Mouse (Mus musculus) layer of hippocampus, adult 9-10 months (tissue): ENCODE measurements at regions not wholly inside any gene's neighbourhood (a gene's known extent, or its start where the extent isn't known, plus 50 kb on each side); places are given as distances from the start of the nearest gene placed in this dataset.

Experiments used
- DNase-seq: peaks from one replicate; pipeline ENCODE4 v3.0.0; 2022; ENCODE audit warnings: low spot score

GRCm38 (mm10) chr17:84107946-84108686 is 79.6 kb downstream of the Zfp36l2 start:
- DNase-seq: no peak

- DNase-seq: no peak
Observed at GRCm38 (mm10) chr17:84107497-84107896, 80.2 kb downstream of the Zfp36l2 start.

GRCm38 (mm10) chr17:84104242-84104641 is 83.5 kb downstream of the Zfp36l2 start:
- no peak for DNase-seq

- no peak for DNase-seq
Observed at GRCm38 (mm10) chr17:84103344-84103743, 84.4 kb downstream of the Zfp36l2 start.

- DNase-seq: no peak
Observed at GRCm38 (mm10) chr17:84101652-84102051, 86.1 kb downstream of the Zfp36l2 start.

- no peak for DNase-seq
Observed at GRCm38 (mm10) chr17:84100523-84100922, 87.2 kb downstream of the Zfp36l2 start.

GRCm38 (mm10) chr17:84099737-84100136 is 88.0 kb downstream of the Zfp36l2 start:
- no peak for DNase-seq

GRCm38 (mm10) chr17:84097871-84098430 is 89.8 kb downstream of the Zfp36l2 start:
- no peak for DNase-seq

- no peak for DNase-seq
Observed at GRCm38 (mm10) chr17:84097286-84097685, 90.5 kb downstream of the Zfp36l2 start.

- no peak for DNase-seq
Observed at GRCm38 (mm10) chr17:84096345-84097260, 91.1 kb downstream of the Zfp36l2 start.

GRCm38 (mm10) chr17:84095829-84096228 is 91.9 kb downstream of the Zfp36l2 start:
- no peak for DNase-seq

- DNase-seq: no peak
Observed at GRCm38 (mm10) chr17:84095089-84095488, 92.7 kb downstream of the Zfp36l2 start.

GRCm38 (mm10) chr17:84086394-84086793 is 101.4 kb downstream of the Zfp36l2 start:
- DNase-seq: no peak

- no peak for DNase-seq
Observed at GRCm38 (mm10) chr17:84085721-84086120, 102.0 kb downstream of the Zfp36l2 start.

- no peak for DNase-seq
Observed at GRCm38 (mm10) chr17:84085232-84085631, 102.5 kb downstream of the Zfp36l2 start.

GRCm38 (mm10) chr17:84083307-84084263 is 104.2 kb downstream of the Zfp36l2 start:
- DNase-seq: no peak

- DNase-seq: no peak
Observed at GRCm38 (mm10) chr17:84082571-84082970, 105.2 kb downstream of the Zfp36l2 start.

- no peak for DNase-seq
Observed at GRCm38 (mm10) chr17:84081751-84082352, 105.9 kb downstream of the Zfp36l2 start.

GRCm38 (mm10) chr17:84075081-84075938 is 112.4 kb downstream of the Zfp36l2 start:
- no peak for DNase-seq
